Mouse (Mus musculus): ENCODE data around the gene Tmem159.

Gene Tmem159

GRCm38 (mm10) chr7:120102164-120102972 is at the start of gene Tmem159:
Gene Tmem159 (plus strand): TSS chr7:120102353.
- peak; percentile 94 for DNase-seq (ENCODE audit: extremely low spot score)

GRCm38 (mm10) chr7:120054016-120054415 is 48.1 kb upstream of the Tmem159 start:
- DNase-seq (ENCODE audit: extremely low spot score) = no peak

- DNase-seq (ENCODE audit: extremely low spot score) = no peak
Observed at GRCm38 (mm10) chr7:120055479-120055878, 46.7 kb upstream of the Tmem159 start.

- DNase-seq (ENCODE audit: extremely low spot score) = no peak
Observed at GRCm38 (mm10) chr7:120064045-120064444, 38.1 kb upstream of the Tmem159 start.

GRCm38 (mm10) chr7:120068114-120068513 is 34.0 kb upstream of the Tmem159 start:
- DNase-seq (ENCODE audit: extremely low spot score) = no peak

- DNase-seq (ENCODE audit: extremely low spot score) = no peak
Observed at GRCm38 (mm10) chr7:120069164-120069563, 33.0 kb upstream of the Tmem159 start.

GRCm38 (mm10) chr7:120080177-120080576 is 22.0 kb upstream of the Tmem159 start:
- DNase-seq (ENCODE audit: extremely low spot score) = no peak

- DNase-seq (ENCODE audit: extremely low spot score) = no peak
Observed at GRCm38 (mm10) chr7:120093033-120093432, 9.1 kb upstream of the Tmem159 start.

GRCm38 (mm10) chr7:120094216-120094615 is 7.9 kb upstream of the Tmem159 start:
- DNase-seq (ENCODE audit: extremely low spot score) = no peak

- no peak for DNase-seq (ENCODE audit: extremely low spot score)
Observed at GRCm38 (mm10) chr7:120095180-120095579, 7.0 kb upstream of the Tmem159 start, which contains the start of gene Dnah3. Gene Dnah3 (minus strand): TSS chr7:120095280.

GRCm38 (mm10) chr7:120097845-120098244 is 4.3 kb upstream of the Tmem159 start:
- peak; percentile 76 for DNase-seq (ENCODE audit: extremely low spot score)

- peak; percentile 72 for DNase-seq (ENCODE audit: extremely low spot score)
Observed at GRCm38 (mm10) chr7:120098403-120098802, 3.8 kb upstream of the Tmem159 start.

GRCm38 (mm10) chr7:120103019-120103567 is 940 bp downstream of the Tmem159 start:
- DNase-seq (ENCODE audit: extremely low spot score) = peak; percentile 33

GRCm38 (mm10) chr7:120104975-120105374 is 2.8 kb downstream of the Tmem159 start:
- DNase-seq (ENCODE audit: extremely low spot score) = no peak

- DNase-seq (ENCODE audit: extremely low spot score) = no peak
Observed at GRCm38 (mm10) chr7:120106356-120106755, 4.2 kb downstream of the Tmem159 start.

GRCm38 (mm10) chr7:120109676-120110075 is 7.5 kb downstream of the Tmem159 start:
- no peak for DNase-seq (ENCODE audit: extremely low spot score)

- no peak for DNase-seq (ENCODE audit: extremely low spot score)
Observed at GRCm38 (mm10) chr7:120116976-120117375, 14.8 kb downstream of the Tmem159 start.

GRCm38 (mm10) chr7:120117529-120117928 is 15.4 kb downstream of the Tmem159 start:
- no peak for DNase-seq (ENCODE audit: extremely low spot score)

- DNase-seq (ENCODE audit: extremely low spot score) = no peak
Observed at GRCm38 (mm10) chr7:120123776-120124175, 21.6 kb downstream of the Tmem159 start.

GRCm38 (mm10) chr7:120124844-120125243 is 22.7 kb downstream of the Tmem159 start:
- peak; percentile 79 for DNase-seq (ENCODE audit: extremely low spot score)

GRCm38 (mm10) chr7:120126976-120127685 is 25.0 kb downstream of the Tmem159 start:
- peak; percentile 7 for DNase-seq (ENCODE audit: extremely low spot score)

GRCm38 (mm10) chr7:120127686-120128059 is 25.5 kb downstream of the Tmem159 start:
- DNase-seq (ENCODE audit: extremely low spot score) = peak; percentile 50

GRCm38 (mm10) chr7:120128951-120129350 is 26.8 kb downstream of the Tmem159 start:
- no peak for DNase-seq (ENCODE audit: extremely low spot score)

Measured in embryo, embryonic 9.5 days (tissue).